12 mouse cellular contexts compared by ENCODE assay signal in the genomic region with DNA sequence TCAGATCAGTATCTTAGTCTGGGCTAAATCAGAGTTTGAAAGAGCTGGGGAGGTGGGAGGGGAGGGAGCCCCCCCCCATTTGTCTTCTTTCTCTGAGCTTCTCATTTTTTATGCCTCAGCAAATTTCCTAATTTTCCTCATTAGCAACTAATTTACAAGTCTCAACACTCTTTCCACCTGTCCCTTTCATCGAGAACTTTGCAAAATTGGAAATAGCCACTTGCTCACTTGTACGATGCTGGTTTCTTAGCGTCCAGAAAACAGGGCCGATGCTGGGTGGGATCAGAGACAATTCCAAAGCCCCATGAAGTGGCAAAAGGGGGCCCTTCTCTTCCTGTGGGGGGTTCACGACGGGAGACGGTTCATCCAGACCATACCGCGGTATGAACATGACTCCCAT.
"Had no signal": no experiment of that assay in that cellular context is flagged by ENCODE, and none has a peak within 500 bp of the region (broad histone marks: within the 10 kb centered on the region; RNA-seq: fewer than 3 reads in every experiment).

No protein-coding gene starts in this region.

- H3K4me2 ChIP-seq: kidney, embryonic 15.5 days; limb, embryonic 13.5 days; midbrain, embryonic 12.5 days; stomach, embryonic 15.5 days had no signal

- ATAC-seq: midbrain, embryonic 16.5 days had no signal

- H3K4me3 ChIP-seq: kidney, embryonic 15.5 days; limb, embryonic 13.5 days; midbrain, embryonic 12.5 days; stomach, embryonic 15.5 days had no signal

- H3K9me3 ChIP-seq: kidney, embryonic 15.5 days; limb, embryonic 13.5 days; midbrain, embryonic 12.5 days; stomach, embryonic 15.5 days had no signal

- H3K27ac ChIP-seq: kidney, embryonic 15.5 days; limb, embryonic 13.5 days; liver, embryonic 14.5 days; midbrain, embryonic 12.5 days; stomach, embryonic 15.5 days had no signal

- H3K9ac ChIP-seq: kidney, embryonic 15.5 days; limb, embryonic 13.5 days; liver, embryonic 14.5 days; midbrain, embryonic 12.5 days; stomach, embryonic 15.5 days had no signal

- H3K36me3 ChIP-seq: kidney, embryonic 15.5 days; limb, embryonic 13.5 days; midbrain, embryonic 12.5 days; stomach, embryonic 15.5 days had no signal

- DNase-seq: kidney, postnatal 14 days; left cerebral cortex, postnatal 4 days; lung, adult 18-20 months; right cerebral cortex, postnatal 4 days; thymus, adult 2 months; thymus, postnatal 25 days had no signal
